Mouse (Mus musculus) midbrain, embryonic 13.5 days (tissue): ENCODE data around the gene Ksr1. TPM values are rescaled to one million over a fixed set of nuclear protein-coding genes. Genes with fewer than 3 reads are reported as not detected.
"Not testable (repeated sequence)": the region's sequence is repeated elsewhere in the genome, so short reads cannot be mapped to it uniquely, and the experiment has no call there.

Source experiments
- ATAC-seq: fragments of 200-750 bp; cut with Nextera tagmentation; 2 replicates; pipeline ENCODE4 v1.8.0; 2017; ENCODE audit warnings: mild to moderate bottlenecking, moderate TSS enrichment, moderate library complexity
- H3K27ac ChIP-seq: fragments of 300-500 bp; sonication (generic); 2 replicates; pipeline ENCODE4 v1.5.1; 2015; ENCODE audit warnings: inconsistent platforms, mild to moderate bottlenecking, moderate library complexity
- H3K27me3 ChIP-seq: fragments of 300-500 bp; sonication (generic); 2 replicates; pipeline ENCODE4 v1.6.1; 2015; ENCODE audit warnings: mild to moderate bottlenecking, inconsistent platforms
- H3K36me3 ChIP-seq: fragments of 300-500 bp; sonication (generic); 2 replicates; pipeline ENCODE4 v1.6.1; 2015; ENCODE audit warnings: mild to moderate bottlenecking, inconsistent platforms
- H3K4me1 ChIP-seq: fragments of 300-500 bp; sonication (generic); replicated peaks from 2 replicates; pipeline ENCODE4 v1.6.1; 2015; ENCODE audit warnings: inconsistent platforms
- H3K4me2 ChIP-seq: fragments of 300-500 bp; sonication (generic); replicated peaks from 2 replicates; pipeline ENCODE4 v1.6.1; 2015; ENCODE audit warnings: moderate library complexity, mild to moderate bottlenecking, inconsistent platforms
- H3K4me3 ChIP-seq: fragments of 300-500 bp; sonication (generic); replicated peaks from 2 replicates; pipeline ENCODE4 v1.5.1; 2015; ENCODE audit warnings: mild to moderate bottlenecking, inconsistent platforms
- H3K9ac ChIP-seq: fragments of 300-500 bp; sonication (generic); replicated peaks from 2 replicates; pipeline ENCODE4 v1.6.1; 2015; ENCODE audit warnings: mild to moderate bottlenecking, inconsistent platforms
- H3K9me3 ChIP-seq: fragments of 300-500 bp; sonication (generic); 2 replicates; pipeline ENCODE4 v1.6.1; 2016; ENCODE audit warnings: mild to moderate bottlenecking, inconsistent platforms
- WGBS: fragments of 180-500 bp; shearing (Covaris S2); methylation state at CpG from one replicate; pipeline ENCODE4 v1.1.7; 2015; 5-methylcytosine and 5-hydroxymethylcytosine counted together
- polyA plus RNA-seq: library from polyadenylated mRNA; unstranded; fragments of >200 nt; fragmentation: Nextera tagmentation; extraction: Ambion mirVana; gene quantifications from 2 replicates; pipeline ENCODE4 v1.2.1, GENCODE M21; 2015

Ksr1 gene
- polyA plus RNA-seq, 1 experiment from 2014 or later: 3.7 TPM

DNA sequence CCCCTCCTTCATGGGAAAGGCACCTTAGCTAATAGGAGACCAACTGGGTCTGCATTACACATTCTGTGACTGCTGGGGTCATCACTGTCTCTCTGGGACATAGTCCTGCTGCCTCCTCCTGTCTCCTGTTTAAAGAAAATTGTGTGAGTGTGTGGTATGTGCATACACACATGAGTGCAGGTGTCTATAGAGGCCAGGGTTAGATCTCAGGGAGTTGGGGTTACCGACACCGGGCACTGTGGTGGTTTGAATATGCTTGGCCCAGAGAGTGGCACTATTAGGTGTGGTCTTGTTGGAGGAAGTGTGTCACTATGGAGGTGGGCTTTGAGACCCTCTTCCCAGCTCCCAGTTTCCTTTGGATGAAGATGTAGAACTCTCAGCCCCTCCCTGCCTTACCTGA, 133.7 kb downstream of the Ksr1 start:
- Histone ChIP-seq H3K36me3 (peaks cover 11% of the 10 kb centered on the region; the same call in 1 of the 2 replicates), H3K27ac (no peak overlapping the region), H3K9me3 (no peaks in the 10 kb centered on the region), H3K27me3 (no peaks in the 10 kb centered on the region), H3K4me2 (no peak overlapping the region), H3K4me3 (no peak overlapping the region), H3K9ac (no peak overlapping the region), H3K4me1 (peaks cover 6% of the 10 kb centered on the region; the same call in 1 of the 2 replicates)
- WGBS: 98% methylated on average over 2 of the region's 2 CpGs
- ATAC-seq: no peak

DNA sequence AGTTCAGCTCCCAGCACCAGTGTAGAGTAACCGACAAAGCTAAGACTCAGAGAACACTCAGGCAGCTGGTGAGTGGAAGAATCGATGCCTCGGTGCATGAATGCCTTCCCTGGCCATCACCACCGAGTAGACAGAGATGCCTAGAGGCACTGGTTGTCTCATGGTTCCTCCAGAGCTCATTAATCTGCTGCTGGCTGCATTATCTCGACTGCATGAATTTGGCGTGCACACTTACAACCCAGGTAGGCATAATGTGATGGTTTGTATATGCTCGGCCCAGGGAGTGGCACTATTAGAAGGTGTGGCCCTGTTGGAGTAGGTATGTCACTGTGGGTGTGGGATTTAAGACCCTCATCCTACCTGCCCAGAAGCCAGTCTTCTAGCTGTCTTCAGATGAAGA, 137.3 kb downstream of the Ksr1 start:
- H3K27me3 ChIP-seq: no peaks in the 10 kb centered on the region
- H3K27ac ChIP-seq: no peak overlapping the region
- WGBS: 87% methylated on average over 7 of the region's 7 CpGs
- ATAC-seq: no peak
- H3K4me2 ChIP-seq: no peak overlapping the region
- H3K9ac ChIP-seq: no peak overlapping the region
- H3K4me1 ChIP-seq: no peaks in the 10 kb centered on the region
- no peak overlapping the region for H3K4me3 ChIP-seq
- no peaks in the 10 kb centered on the region for H3K9me3 ChIP-seq
- H3K36me3 ChIP-seq: no peaks in the 10 kb centered on the region

DNA sequence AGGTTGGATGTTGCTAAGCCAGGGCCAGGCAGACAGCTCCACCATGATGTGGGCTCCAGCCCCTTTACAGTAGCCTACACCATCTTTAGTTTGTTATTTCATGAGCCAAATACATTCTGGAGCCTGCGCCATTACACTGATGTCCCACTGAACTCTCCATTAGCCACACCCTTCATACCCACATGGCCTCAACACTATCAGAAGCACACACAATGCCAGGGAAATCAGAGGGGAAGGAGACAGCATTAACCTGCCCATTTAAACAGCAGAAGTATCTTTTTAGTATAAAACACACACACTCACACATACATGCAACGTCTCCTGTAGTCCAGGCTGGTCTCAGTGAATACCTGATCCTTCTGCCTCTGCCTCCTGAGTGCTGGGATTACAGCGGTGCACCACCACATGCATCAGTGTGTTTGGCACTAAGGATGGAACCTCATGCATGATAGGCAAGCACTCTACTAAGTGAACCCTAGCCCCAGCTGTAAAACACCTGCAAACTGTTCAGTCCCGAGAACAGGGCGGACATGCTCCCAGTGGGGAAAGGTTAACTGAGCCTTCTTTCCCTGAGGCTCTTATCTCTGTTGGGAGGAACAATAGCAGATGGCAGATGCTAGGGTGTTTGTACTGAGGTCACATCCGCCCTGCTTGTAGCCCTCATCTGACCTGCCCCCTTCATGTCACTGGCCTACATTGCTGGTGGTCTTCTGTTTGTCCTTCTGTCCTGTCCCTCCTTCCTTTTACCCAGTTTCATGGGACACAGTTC, 138.0 kb downstream of the Ksr1 start:
- Histone ChIP-seq H3K9me3 (no peaks in the 10 kb centered on the region), H3K36me3 (no peaks in the 10 kb centered on the region), H3K4me3 (no peak overlapping the region), H3K9ac (no peak overlapping the region), H3K27me3 (no peaks in the 10 kb centered on the region), H3K4me1 (no peaks in the 10 kb centered on the region), H3K4me2 (no peak overlapping the region), H3K27ac (no peak overlapping the region)
- ATAC-seq: no peak
- WGBS: 81% methylated on average over 6 of the region's 6 CpGs

DNA sequence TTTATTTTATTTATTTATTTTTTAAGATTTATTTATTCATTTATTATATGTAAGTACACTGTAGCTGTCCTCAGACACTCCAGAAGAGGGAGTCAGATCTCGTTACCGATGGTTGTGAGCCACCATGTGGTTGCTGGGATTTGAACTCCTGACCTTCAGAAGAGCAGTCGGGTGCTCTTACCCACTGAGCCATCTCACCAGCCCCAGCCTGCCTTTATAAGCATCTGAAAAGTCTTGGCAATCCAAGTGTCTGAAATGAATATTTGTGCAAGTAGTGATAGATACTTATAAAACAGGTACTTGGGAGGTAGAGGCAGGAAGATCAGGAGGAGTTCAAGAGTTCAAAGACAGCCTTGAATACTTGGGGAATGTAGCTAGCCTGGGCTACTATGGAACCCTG, 138.9 kb downstream of the Ksr1 start:
- not testable (repeated sequence) for H3K27me3 ChIP-seq, ATAC-seq, H3K36me3 ChIP-seq, H3K9me3 ChIP-seq, H3K4me3 ChIP-seq, H3K4me1 ChIP-seq, H3K9ac ChIP-seq, H3K4me2 ChIP-seq, H3K27ac ChIP-seq
- WGBS: 88% methylated on average over 3 of the region's 3 CpGs

- no peak for ATAC-seq
- no peak overlapping the region for H3K4me3 ChIP-seq
- WGBS: 71% methylated on average over 5 of the region's 5 CpGs
Observed at GRCm38 (mm10) chr11:79006417-79006816, 139.8 kb downstream of the Ksr1 start.

GRCm38 (mm10) chr11:79005578-79006394, 140.4 kb downstream of the Ksr1 start:
- 91% methylated on average over 14 of the region's 14 CpGs for WGBS
- H3K9me3 ChIP-seq: no peaks in the 10 kb centered on the region
- no peak for ATAC-seq
- H3K4me3 ChIP-seq: no peak overlapping the region
- no peak overlapping the region for H3K9ac ChIP-seq
- no peak overlapping the region for H3K27ac ChIP-seq
- no peaks in the 10 kb centered on the region for H3K4me1 ChIP-seq
- H3K4me2 ChIP-seq: no peak overlapping the region
- H3K36me3 ChIP-seq: no peaks in the 10 kb centered on the region
- H3K27me3 ChIP-seq: no peaks in the 10 kb centered on the region

More at GRCm38 (mm10) chr11:79006417-79006816, 139.8 kb downstream of the Ksr1 start:
- H3K9ac ChIP-seq: no peak overlapping the region
- no peak overlapping the region for H3K27ac ChIP-seq
- no peaks in the 10 kb centered on the region for H3K9me3 ChIP-seq
- H3K27me3 ChIP-seq: no peaks in the 10 kb centered on the region
- no peak overlapping the region for H3K4me2 ChIP-seq
- no peaks in the 10 kb centered on the region for H3K36me3 ChIP-seq
- H3K4me1 ChIP-seq: no peaks in the 10 kb centered on the region

DNA sequence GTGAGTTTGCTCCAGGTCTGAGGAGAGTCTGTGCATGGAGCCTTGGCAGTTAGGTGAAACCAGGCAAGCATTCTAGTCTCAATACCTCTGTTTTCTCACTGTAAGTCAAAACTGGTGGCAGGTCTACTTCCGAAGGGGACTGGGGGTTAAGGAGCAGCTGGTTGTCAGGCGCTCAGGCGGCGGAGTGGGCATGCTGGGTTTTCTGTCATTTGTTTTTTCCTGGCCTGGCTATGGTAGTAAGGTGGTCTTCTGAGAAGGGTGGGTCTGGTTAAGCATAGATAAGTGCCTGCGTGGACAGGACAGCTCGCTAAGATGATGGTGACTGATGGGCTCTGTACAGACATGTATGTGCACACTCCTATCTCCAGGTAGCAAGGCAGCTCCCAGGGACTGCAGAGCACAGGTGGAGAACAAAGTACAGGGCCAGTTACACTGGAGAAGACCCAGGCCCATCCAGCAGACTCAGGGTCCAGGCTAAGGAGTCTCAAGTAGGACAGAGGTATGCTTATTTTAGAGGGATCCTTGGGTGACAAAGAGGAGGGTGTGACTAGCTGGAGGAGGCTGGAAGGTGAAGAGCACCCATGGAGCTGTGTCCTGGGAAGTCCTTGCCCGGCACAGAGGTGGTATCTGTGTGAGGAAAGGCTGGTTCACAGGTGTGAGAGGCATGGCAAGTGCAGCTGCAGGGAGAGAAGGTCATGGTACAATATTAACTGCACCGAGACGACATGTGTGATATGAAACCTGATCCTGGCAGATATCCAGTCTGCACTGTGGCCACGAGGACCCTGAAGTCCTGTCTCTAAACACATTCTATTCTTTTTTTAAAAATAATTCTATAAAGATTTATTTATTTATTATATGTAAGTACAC, 142.2 kb downstream of the Ksr1 start:
- H3K9ac ChIP-seq: no peak overlapping the region
- ATAC-seq: no peak
- 88% methylated on average over 10 of the region's 10 CpGs for WGBS

GRCm38 (mm10) chr11:79003053-79003768, 143.0 kb downstream of the Ksr1 start:
- Histone ChIP-seq H3K9ac (no peak overlapping the region), H3K36me3 (no peaks in the 10 kb centered on the region), H3K27ac (no peak overlapping the region), H3K9me3 (no peaks in the 10 kb centered on the region), H3K4me3 (no peak overlapping the region), H3K4me2 (no peak overlapping the region), H3K4me1 (no peaks in the 10 kb centered on the region), H3K27me3 (no peaks in the 10 kb centered on the region)
- 85% methylated on average over 11 of the region's 11 CpGs for WGBS
- ATAC-seq: no peak

More for the DNA sequence above, 142.2 kb downstream of the Ksr1 start:
- Histone ChIP-seq H3K27ac (no peak overlapping the region), H3K4me3 (no peak overlapping the region), H3K36me3 (no peaks in the 10 kb centered on the region), H3K4me1 (no peaks in the 10 kb centered on the region), H3K27me3 (no peaks in the 10 kb centered on the region), H3K9me3 (no peaks in the 10 kb centered on the region), H3K4me2 (no peak overlapping the region)

- 85% methylated on average over 5 of the region's 5 CpGs for WGBS
- H3K4me1 ChIP-seq: no peaks in the 10 kb centered on the region
- no peak for ATAC-seq
Observed at GRCm38 (mm10) chr11:79002551-79002951, 143.7 kb downstream of the Ksr1 start.

DNA sequence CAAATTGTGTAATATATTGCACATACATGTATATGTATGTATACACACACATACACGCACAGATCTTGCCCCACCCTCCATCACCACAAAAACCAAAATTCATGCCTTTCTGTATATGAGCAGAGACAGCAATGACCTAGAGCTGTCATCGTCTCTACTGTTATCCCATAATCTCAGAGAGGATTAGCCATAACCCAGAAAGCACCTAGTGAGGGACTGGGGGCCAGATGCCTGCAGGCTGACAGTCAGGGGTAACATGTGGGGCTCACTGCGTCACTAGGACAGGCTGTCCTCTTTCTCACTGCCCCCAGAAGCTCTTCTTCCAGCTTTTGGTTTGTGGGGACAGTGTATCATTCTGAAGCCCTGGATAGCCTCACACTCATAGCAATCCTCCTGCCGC, 144.3 kb downstream of the Ksr1 start:
- no peak overlapping the region for H3K27ac ChIP-seq
- 79% methylated on average over 4 of the region's 4 CpGs for WGBS
- no peaks in the 10 kb centered on the region for H3K9me3 ChIP-seq
- H3K27me3 ChIP-seq: no peaks in the 10 kb centered on the region
- no peak overlapping the region for H3K4me2 ChIP-seq
- H3K4me1 ChIP-seq: no peaks in the 10 kb centered on the region
- no peak overlapping the region for H3K9ac ChIP-seq
- no peaks in the 10 kb centered on the region for H3K36me3 ChIP-seq
- H3K4me3 ChIP-seq: no peak overlapping the region
- ATAC-seq: no peak

More at GRCm38 (mm10) chr11:79002551-79002951, 143.7 kb downstream of the Ksr1 start:
- Histone ChIP-seq H3K4me3 (no peak overlapping the region), H3K27me3 (no peaks in the 10 kb centered on the region), H3K36me3 (no peaks in the 10 kb centered on the region), H3K4me2 (no peak overlapping the region), H3K27ac (no peak overlapping the region), H3K9ac (no peak overlapping the region), H3K9me3 (no peaks in the 10 kb centered on the region)

- 42% methylated on average over 6 of the region's 6 CpGs for WGBS
- Histone ChIP-seq H3K4me3 (no peak overlapping the region), H3K4me1 (no peaks in the 10 kb centered on the region), H3K9ac (no peak overlapping the region), H3K4me2 (no peak overlapping the region), H3K27ac (no peak overlapping the region), H3K36me3 (no peaks in the 10 kb centered on the region), H3K9me3 (peaks cover 4% of the 10 kb centered on the region; the same call in 1 of the 2 replicates), H3K27me3 (no peaks in the 10 kb centered on the region)
- ATAC-seq: no peak
Observed at GRCm38 (mm10) chr11:78999118-78999517, 147.1 kb downstream of the Ksr1 start.
